Mouse (Mus musculus) CH12.LX (cell line): Measurements from ENCODE around the gene Aimp2.

Experiments
- CTCF ChIP-seq, 2 experiments: IDR thresholded peaks in 1 of 2; conservative IDR thresholded peaks in 1 of 2; 2 replicates each; pipeline ENCODE4 v1.5.1; 2011 to 2012; ENCODE audit warnings: low read depth in 2 of 2, low read length in 2 of 2, improper control_type of control experiment in 1 of 2, inconsistent platforms in 1 of 2, mild to moderate bottlenecking in 1 of 2, moderate library complexity in 1 of 2
- MAZ ChIP-seq: IDR thresholded peaks from 2 replicates; pipeline ENCODE4 v1.6.1; 2012; ENCODE audit warnings: low read depth, mild to moderate bottlenecking, inconsistent platforms, low read length, improper control_type of control experiment, moderate library complexity
- MYC ChIP-seq: IDR thresholded peaks from 2 replicates; pipeline ENCODE4 v1.6.1; 2011; ENCODE audit warnings: low read depth, mild to moderate bottlenecking, improper control_type of control experiment, low read length
- RCOR1 ChIP-seq: conservative IDR thresholded peaks from 2 replicates; pipeline ENCODE4 v1.6.1; 2012; ENCODE audit warnings: low read depth, mild to moderate bottlenecking, inconsistent platforms, low read length, improper control_type of control experiment

GRCm38 (mm10) chr5:143948361-143948760 is 38.7 kb upstream of the Aimp2 start:
- no peak for TF ChIP-seq MAZ
- TF ChIP-seq MYC, result no peak
- TF ChIP-seq CTCF (conservative IDR thresholded peaks at IDR 0.05 in 1 of 2, IDR thresholded peaks at IDR 0.05 in 1 of 2; ENCODE audit: low read depth in 2 of 2, low read length in 2 of 2), result no peak
- no peak for TF ChIP-seq RCOR1
